Mouse (Mus musculus): Measurements from ENCODE around the gene Ggct.

GRCm38 (mm10) chr6:54991189-54991588 is 1.6 kb downstream of the Ggct start:
- TF ChIP-seq ZC3H11A (IDR thresholded peaks at IDR 0.05; ENCODE audit: borderline replicate concordance, low read depth, low read length) (no peak), CHD2 (IDR thresholded peaks at IDR 0.05; ENCODE audit: low read depth, low read length) (no peak), MAFK (IDR thresholded peaks at IDR 0.05; ENCODE audit: insufficient read depth, low read depth, low read length) (no peak)

Measured in ES-E14 (cell line).